In the genomic region with DNA sequence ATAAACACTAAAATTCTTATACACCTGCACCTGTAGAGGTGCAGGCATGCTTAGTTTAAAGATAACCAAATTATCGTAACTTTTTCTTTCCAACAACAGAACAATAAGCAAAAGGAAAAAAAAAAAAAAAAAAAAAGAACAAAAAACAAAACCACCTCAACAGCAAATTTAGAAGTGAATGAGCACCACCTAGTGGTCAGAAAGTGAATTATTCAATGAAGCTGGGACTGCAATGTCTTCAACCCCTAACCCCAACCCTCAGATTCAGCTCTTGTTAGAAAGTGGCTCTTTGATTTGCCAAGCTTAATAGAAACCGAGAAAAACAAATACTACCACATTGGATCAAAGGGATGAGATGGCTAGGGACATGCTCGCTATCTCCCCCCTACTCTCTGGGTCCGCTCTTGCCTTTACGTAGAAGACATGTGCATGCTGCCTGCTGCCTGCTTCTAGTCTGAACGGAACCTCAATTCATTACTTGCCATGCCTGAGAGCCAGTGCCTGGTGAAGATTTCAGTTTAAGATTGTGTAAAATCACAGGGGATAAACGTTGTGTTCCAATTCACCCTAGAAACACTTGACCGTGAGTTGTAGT, we compare ENCODE assay signal across 9 mouse cellular contexts.
DNase-seq lines count a peak whose midpoint lies in the region; ATAC-seq and TF ChIP-seq lines count a peak whose summit lies in the region.
"Had no signal": no experiment of that assay in that cellular context is flagged by ENCODE, and none has a peak within 500 bp of the region (broad histone marks: within the 10 kb centered on the region; RNA-seq: fewer than 3 reads in every experiment).

No protein-coding gene starts in this region.

- H3K4me1 ChIP-seq in limb, embryonic 11.5 days (ENCODE audit: control insufficient read depth, insufficient read depth, low read length), result peaks cover 7% of the 10 kb centered on the region; the same call in 1 of the 2 replicates
- peaks cover 4% of the 10 kb centered on the region for H3K4me1 ChIP-seq in limb, embryonic 10.5 days
- H3K4me1 ChIP-seq in heart, postnatal 0 days (ENCODE audit: control insufficient read depth, insufficient read depth), result peaks cover 9% of the 10 kb centered on the region; the same call in 1 of the 2 replicates
- no peaks in the 10 kb centered on the region for H3K4me1 ChIP-seq in midbrain, postnatal 0 days (ENCODE audit: insufficient read depth, low read length)

- DNase-seq in cerebellum, adult 11 months, result peak; percentile 14
- peak; percentile 50 for DNase-seq in limb, embryonic 11.5 days (ENCODE audit: low spot score)
- DNase-seq in limb, embryonic 10.5 days (ENCODE audit: low spot score), result no peak
- peak; percentile 89 for DNase-seq in adipocyte (ENCODE audit: low spot score)
- peak; percentile 45 for DNase-seq in heart, postnatal 0 days (ENCODE audit: low spot score)
- peak; percentile 87 for DNase-seq in midbrain, postnatal 0 days (ENCODE audit: low spot score)
- DNase-seq in ovary, postnatal 36 days (ENCODE audit: low spot score), result no peak

- no peak for ATAC-seq in cerebellum, adult (ENCODE audit: insufficient number of reproducible peaks, low FRiP score, low TSS enrichment)
- ATAC-seq in limb, embryonic 11.5 days (ENCODE audit: insufficient number of reproducible peaks, low FRiP score, low TSS enrichment, low read depth), result no peak
- no peak for ATAC-seq in heart, postnatal 0 days (ENCODE audit: insufficient read depth, low read depth)
- ATAC-seq in midbrain, postnatal 0 days (ENCODE audit: low FRiP score), result no peak

- H3K4me3 ChIP-seq in limb, embryonic 11.5 days (ENCODE audit: low read depth, low read length), result no peak overlapping the region
- H3K4me3 ChIP-seq in limb, embryonic 10.5 days, result no peak overlapping the region
- H3K4me3 ChIP-seq in heart, postnatal 0 days (ENCODE audit: low read depth, low read length), result no peak overlapping the region
- H3K4me3 ChIP-seq in midbrain, postnatal 0 days (ENCODE audit: low read depth, low read length), result no peak overlapping the region
- H3K4me3 ChIP-seq: myocyte had no signal

- peak; percentile 62 for TF ChIP-seq CTCF in heart, postnatal 0 days (IDR thresholded peaks at IDR 0.05; ENCODE audit: low read depth)
- TF ChIP-seq CTCF in midbrain, postnatal 0 days (IDR thresholded peaks at IDR 0.05), result peak; percentile 84

- no peaks in the 10 kb centered on the region for H3K36me3 ChIP-seq in limb, embryonic 11.5 days (ENCODE audit: control insufficient read depth, insufficient read depth, low read length)
- H3K36me3 ChIP-seq in limb, embryonic 10.5 days, result no peaks in the 10 kb centered on the region
- no peaks in the 10 kb centered on the region for H3K36me3 ChIP-seq in heart, postnatal 0 days (replicated peaks; ENCODE audit: control insufficient read depth, insufficient read depth, low read length)
- no peaks in the 10 kb centered on the region for H3K36me3 ChIP-seq in midbrain, postnatal 0 days (ENCODE audit: insufficient read depth, low read length)

- H3K9ac ChIP-seq in limb, embryonic 11.5 days (ENCODE audit: low read length), result no peak overlapping the region
- H3K9ac ChIP-seq in heart, postnatal 0 days (replicated peaks; ENCODE audit: low read depth, low read length), result no peak overlapping the region
- no peak overlapping the region for H3K9ac ChIP-seq in midbrain, postnatal 0 days (replicated peaks; ENCODE audit: low read length, poor library complexity, severe bottlenecking)

- no peak overlapping the region for H3K27ac ChIP-seq in limb, embryonic 11.5 days (replicated peaks; ENCODE audit: low read depth, low read length)
- H3K27ac ChIP-seq in limb, embryonic 10.5 days, result no peak overlapping the region
- H3K27ac ChIP-seq in heart, postnatal 0 days (ENCODE audit: low read depth), result no peak overlapping the region
- no peak overlapping the region for H3K27ac ChIP-seq in midbrain, postnatal 0 days (ENCODE audit: low read depth, low read length)

- no peaks in the 10 kb centered on the region for H3K27me3 ChIP-seq in limb, embryonic 11.5 days (ENCODE audit: control insufficient read depth, insufficient read depth, low read length)
- no peaks in the 10 kb centered on the region for H3K27me3 ChIP-seq in limb, embryonic 10.5 days (ENCODE audit: low read depth, poor library complexity, severe bottlenecking)
- no peaks in the 10 kb centered on the region for H3K27me3 ChIP-seq in heart, postnatal 0 days (ENCODE audit: control insufficient read depth, insufficient read depth, low read length)
- H3K27me3 ChIP-seq in midbrain, postnatal 0 days (ENCODE audit: insufficient read depth, low read length), result no peaks in the 10 kb centered on the region

- 59% methylated on average over 8 of the region's 8 CpGs for WGBS in limb, embryonic 11.5 days
- WGBS in limb, embryonic 10.5 days, result 61% methylated on average over 8 of the region's 8 CpGs
- 52% methylated on average over 8 of the region's 8 CpGs for WGBS in heart, postnatal 0 days
- 48% methylated on average over 8 of the region's 8 CpGs for WGBS in midbrain, postnatal 0 days

- no peak overlapping the region for H3K4me2 ChIP-seq in limb, embryonic 11.5 days (ENCODE audit: low read depth, severe bottlenecking)
- no peak overlapping the region for H3K4me2 ChIP-seq in heart, postnatal 0 days (ENCODE audit: low read depth, low read length)
- no peak overlapping the region for H3K4me2 ChIP-seq in midbrain, postnatal 0 days (ENCODE audit: low read depth, low read length, poor library complexity, severe bottlenecking)

- no peak for TF ChIP-seq EP300 in heart, postnatal 0 days (IDR thresholded peaks at IDR 0.05; ENCODE audit: low read depth)

- no peaks in the 10 kb centered on the region for H3K9me3 ChIP-seq in limb, embryonic 11.5 days (ENCODE audit: control insufficient read depth, low read length)
- no peaks in the 10 kb centered on the region for H3K9me3 ChIP-seq in limb, embryonic 10.5 days (replicated peaks)
- no peaks in the 10 kb centered on the region for H3K9me3 ChIP-seq in heart, postnatal 0 days (replicated peaks; ENCODE audit: control insufficient read depth, low read length)
- H3K9me3 ChIP-seq in midbrain, postnatal 0 days (ENCODE audit: low read length), result no peaks in the 10 kb centered on the region

Comparison
In these comparisons a context has a peak if more than half of its experiments do, and no peak if none do; other contexts are left out.
1. DNase-seq: peak in cerebellum, adult 11 months (single experiment), limb, embryonic 11.5 days (single experiment), adipocyte (single experiment), heart, postnatal 0 days (single experiment) and midbrain, postnatal 0 days (single experiment); none in limb, embryonic 10.5 days (single experiment) and ovary, postnatal 36 days (single experiment).